Mouse (Mus musculus) gastrocnemius, postnatal 25 days (tissue): ENCODE data around the gene Zfp882. TPM values are rescaled to one million over a fixed set of nuclear protein-coding genes. Genes with fewer than 3 reads are reported as not detected.
"Not testable (repeated sequence)": the region's sequence is repeated elsewhere in the genome, so short reads cannot be mapped to it uniquely, and the experiment has no call there.

Source experiments
- DNase-seq: peaks from one replicate; pipeline ENCODE4 v3.0.0; 2022
- long read RNA-seq, 2 experiments: library from polyadenylated mRNA; stranded (forward); transcript quantifications; one replicate each; pipeline ENCODE4 v2.0.0; 2021
- total RNA-seq, 2 experiments: library from RNA; stranded (reverse); gene quantifications; 1 replicate in 1 of 2; 2 replicates in 1 of 2; pipeline ENCODE4 v1.2.3; 2021

The Zfp882 gene
- 1 to 10 TPM; 2.5 to 2.6 TPM for total RNA-seq
- long read RNA-seq, experiment 1, partial matches to known transcripts, result 0 of 1 reads
- long read RNA-seq, experiment 1, other reads (novel, unspliced or antisense), result 0 of 1 reads
- long read RNA-seq, experiment 2, partial matches to known transcripts, result 0 of 1 reads
- long read RNA-seq, experiment 2, other reads (novel, unspliced or antisense), result 0 of 1 reads

- DNase-seq, result peak; percentile 86
Observed at GRCm38 (mm10) chr8:71908309-71909261, at the start of gene Zfp882, which contains the start of gene Zfp617. Gene Zfp882, plus strand, starts transcription at chr8:71908608. Gene Zfp617, plus strand, starts transcription at chr8:71908635.

GRCm38 (mm10) chr8:71861551-71861950 lies 46.9 kb upstream of the Zfp882 start:
- DNase-seq, result not testable (repeated sequence)

DNA sequence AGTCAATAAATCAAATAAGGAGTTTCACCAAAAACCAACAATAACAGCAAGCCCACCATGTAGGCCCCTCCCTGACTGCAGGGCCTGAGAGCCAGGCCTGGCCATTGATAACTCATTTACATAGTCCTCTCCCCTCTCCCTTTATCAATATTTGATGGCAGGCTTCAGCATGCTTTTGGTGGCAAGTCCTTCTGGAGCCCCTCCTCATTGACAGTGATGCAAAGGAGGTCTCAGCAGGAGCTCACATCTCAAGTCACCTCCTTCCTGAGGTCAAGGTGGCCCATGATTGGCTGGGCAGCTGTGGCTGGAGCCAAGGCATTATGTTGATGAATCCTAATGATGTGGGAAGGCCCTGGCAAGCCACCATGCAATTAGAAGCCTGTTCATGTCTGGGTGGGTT lies 46.4 kb upstream of the Zfp882 start:
- DNase-seq, result not testable (repeated sequence)

DNA sequence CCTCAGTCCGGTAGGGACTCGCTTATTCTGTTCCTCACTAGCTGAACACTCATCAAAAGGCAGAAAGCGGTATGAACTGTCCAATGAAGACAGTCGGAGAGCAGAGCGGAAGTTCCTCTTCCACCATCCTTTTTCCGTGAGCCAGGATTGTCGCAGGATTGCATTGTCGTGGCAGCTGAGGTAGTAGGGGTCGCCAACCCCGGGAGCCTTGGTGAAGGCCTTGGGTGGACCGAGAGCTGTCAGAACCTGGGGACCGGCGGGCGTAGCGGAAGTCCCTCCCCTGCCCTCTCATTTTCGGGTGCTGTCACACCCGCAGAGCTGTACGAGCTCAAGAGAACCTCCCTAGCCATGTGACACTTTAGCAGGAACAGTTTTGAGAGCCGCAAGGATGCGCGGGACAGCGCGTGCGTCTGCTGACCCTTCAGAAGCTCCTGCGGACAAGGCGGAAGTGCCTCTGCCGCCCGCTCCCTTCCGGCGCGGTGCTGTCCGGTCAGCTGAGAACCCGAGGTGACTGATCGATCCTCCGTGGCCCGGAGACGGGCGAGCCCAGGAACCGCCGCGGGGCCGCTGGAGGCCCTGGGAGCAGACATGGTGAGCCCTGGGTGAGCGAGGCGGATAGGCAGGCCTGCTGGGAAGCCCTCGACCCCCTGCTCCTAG lies 26.7 kb upstream of the Zfp882 start, which contains the start of gene Zfp709:
TSS of gene Zfp709 (plus strand) at position 402 of the 657 bp plus-strand sequence.
- DNase-seq, result peak; percentile 70

DNA sequence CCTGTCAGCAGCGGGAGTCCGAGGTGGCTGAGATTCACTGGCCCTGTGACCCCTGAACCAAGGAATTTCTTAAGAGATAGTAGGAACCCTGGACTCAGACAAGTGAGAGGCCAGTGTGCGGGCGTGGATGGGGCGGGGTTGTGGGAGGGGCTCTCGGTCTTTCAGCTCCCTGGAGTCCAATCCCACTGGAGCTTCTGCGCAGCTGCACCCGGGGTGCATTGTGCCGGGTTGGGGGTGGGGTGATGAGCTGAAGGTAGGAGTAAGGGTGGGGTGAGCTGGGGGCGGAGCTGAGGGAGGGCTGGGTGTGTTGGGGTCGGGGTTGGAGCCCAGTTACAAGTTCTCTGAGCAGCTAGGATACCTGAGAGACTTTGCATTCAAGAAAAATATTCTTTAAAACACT lies 7.7 kb upstream of the Zfp882 start:
- DNase-seq, result not testable (repeated sequence)

GRCm38 (mm10) chr8:71903084-71903483 lies 5.3 kb upstream of the Zfp882 start:
- not testable (repeated sequence) for DNase-seq

GRCm38 (mm10) chr8:71906809-71907208 lies 1.6 kb upstream of the Zfp882 start:
- no peak for DNase-seq

DNA sequence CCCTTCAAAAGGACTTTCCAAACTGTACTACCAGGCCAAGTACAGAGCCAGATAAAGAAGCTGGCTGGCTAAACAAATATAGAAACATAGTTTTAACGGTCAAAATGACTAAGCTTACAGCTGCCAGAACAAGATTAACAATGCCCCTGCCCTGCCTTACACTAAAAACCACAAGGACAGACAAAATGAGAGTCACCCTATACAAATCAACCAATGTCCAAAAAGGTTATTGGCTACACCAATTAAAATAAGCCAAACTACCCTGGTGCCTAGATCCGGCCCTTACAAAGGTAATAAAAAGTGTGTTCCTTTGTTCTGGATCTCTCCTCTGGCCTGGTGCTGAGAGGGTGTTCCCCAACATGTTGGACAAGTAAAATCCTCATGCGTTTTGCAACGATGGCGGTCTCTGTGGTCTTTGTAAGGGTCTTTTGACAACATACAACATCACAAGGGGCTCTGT lies 580 bp upstream of the Zfp882 start:
- no peak for DNase-seq

GRCm38 (mm10) chr8:71912286-71912685 lies 3.9 kb downstream of the Zfp882 start:
- DNase-seq, result no peak

- peak; percentile 95 for DNase-seq
Observed at GRCm38 (mm10) chr8:71922567-71923401, 14.4 kb downstream of the Zfp882 start.

DNA sequence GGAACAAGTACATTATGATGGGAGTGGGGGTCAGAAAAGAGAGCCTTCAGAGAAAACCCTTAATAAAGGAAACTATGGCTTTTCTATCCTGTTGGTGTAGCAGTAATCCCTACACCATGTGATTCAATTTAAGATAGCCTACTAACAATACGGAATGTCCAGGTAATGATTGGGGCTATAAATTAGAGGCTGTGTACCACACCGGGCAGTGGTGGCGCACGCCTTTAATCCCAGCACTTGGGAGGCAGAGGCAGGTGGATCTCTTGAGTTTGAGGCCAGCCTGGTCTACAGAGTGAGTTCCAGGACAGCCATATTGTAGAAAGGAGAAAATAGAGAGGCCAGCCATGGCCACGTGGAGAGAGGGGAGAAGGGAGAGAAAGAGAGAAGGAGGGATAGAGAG lies 17.4 kb downstream of the Zfp882 start:
- DNase-seq, result no peak

DNA sequence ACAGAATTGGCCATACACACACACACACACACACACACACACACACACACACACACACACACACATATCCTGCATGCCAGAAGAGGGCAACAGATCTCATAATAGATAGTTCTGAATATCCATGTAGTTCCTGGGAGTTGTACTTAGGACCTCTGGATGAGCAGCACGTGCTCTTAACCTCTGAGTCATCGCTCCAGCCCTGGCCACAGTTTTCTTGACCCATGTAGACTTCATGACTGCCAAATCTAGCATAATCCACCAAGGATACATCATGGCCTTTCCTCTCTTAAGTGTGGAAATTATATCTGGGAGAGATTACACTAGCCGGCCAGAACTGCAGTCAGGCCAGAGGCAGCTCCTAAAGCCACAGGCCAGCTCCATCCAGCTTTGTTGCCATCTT lies 18.1 kb downstream of the Zfp882 start:
- DNase-seq, result no peak

DNA sequence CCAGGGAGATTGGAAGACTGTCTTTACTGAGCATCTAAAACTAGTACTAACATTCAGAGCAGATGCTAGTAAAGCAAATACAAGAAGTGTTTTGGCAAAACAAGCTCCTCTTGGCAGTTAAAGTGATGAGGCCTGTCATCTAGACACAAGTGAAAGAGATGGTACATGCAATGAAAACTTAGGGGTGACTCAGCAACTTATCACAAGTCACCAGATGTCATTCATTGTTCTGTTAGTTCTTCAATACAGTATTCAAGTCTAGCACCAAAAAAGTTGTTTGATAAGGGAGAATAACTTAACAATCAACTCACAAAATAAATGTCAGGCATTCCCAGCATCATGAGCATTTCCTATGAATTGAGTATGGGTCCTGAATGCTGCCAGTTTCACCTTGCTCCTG lies 19.4 kb downstream of the Zfp882 start:
- DNase-seq, result no peak

DNA sequence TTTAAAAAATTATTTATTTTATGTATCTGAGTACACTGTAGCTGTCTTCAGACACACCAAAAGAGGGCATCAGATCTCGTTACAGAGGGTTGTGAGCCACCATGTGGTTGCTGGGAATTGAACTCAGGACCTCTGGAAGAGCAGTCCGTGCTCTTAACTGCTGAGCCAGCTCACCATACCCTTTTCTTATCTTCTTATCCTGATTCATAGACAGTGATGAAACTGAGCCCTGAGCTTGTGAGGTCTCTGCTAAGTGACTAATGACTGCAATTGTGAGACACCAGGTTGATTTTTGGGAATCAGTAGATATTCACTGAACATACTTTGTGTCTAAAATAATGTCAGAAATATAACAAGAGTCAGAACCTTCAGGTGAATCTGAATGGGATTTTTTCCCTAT lies 29.6 kb downstream of the Zfp882 start:
- DNase-seq, result not testable (repeated sequence)

- DNase-seq, result no peak
Observed at GRCm38 (mm10) chr8:71940293-71941208, 32.1 kb downstream of the Zfp882 start.

GRCm38 (mm10) chr8:71941776-71942175 lies 33.4 kb downstream of the Zfp882 start:
- DNase-seq, result no peak

- no peak for DNase-seq
Observed at GRCm38 (mm10) chr8:71948624-71949023, 40.2 kb downstream of the Zfp882 start.

GRCm38 (mm10) chr8:71950482-71951221 lies 42.2 kb downstream of the Zfp882 start, which contains the start of gene Zfp961:
Gene Zfp961, plus strand, starts transcription at chr8:71951038.
- peak; percentile 96 for DNase-seq

GRCm38 (mm10) chr8:71951436-71952161 lies 43.2 kb downstream of the Zfp882 start:
- no peak for DNase-seq
